ENCODE assay signal across 20 mouse cellular contexts in genomic region chr9:72464806-72465205, GRCm38 (mm10). TPM values are rescaled to one million over a fixed set of nuclear protein-coding genes. Genes with fewer than 3 reads are reported as not detected.
A peak's percentile ranks its signal among the peaks of the same experiment; 100 is the strongest.
DNase-seq lines count a peak whose midpoint lies in the region; ATAC-seq and TF ChIP-seq lines count a peak whose summit lies in the region.
"Had no signal": no experiment of that assay in that cellular context is flagged by ENCODE, and none has a peak within 500 bp of the region (broad histone marks: within the 10 kb centered on the region; RNA-seq: fewer than 3 reads in every experiment).

No protein-coding gene starts in this region.

- 93% methylated on average over 1 of the region's 1 CpGs for WGBS in midbrain, postnatal 0 days

- H3K4me2 ChIP-seq in midbrain, postnatal 0 days (ENCODE audit: low read depth, low read length, poor library complexity, severe bottlenecking) = no peak overlapping the region
- H3K4me2 ChIP-seq: embryonic facial prominence, embryonic 12.5 days; forebrain, embryonic 13.5 days; forebrain, embryonic 15.5 days had no signal

- peak; percentile 69 for DNase-seq in 416B (ENCODE audit: low read depth)
- DNase-seq in gastrocnemius, postnatal 10 days = no peak
- no peak for DNase-seq in midbrain, postnatal 0 days (ENCODE audit: low spot score)
- DNase-seq: adrenal gland, adult 8-10 months; adrenal gland, postnatal 14 days; adrenal gland, postnatal 36 days; B cell, adult 2 months; cerebellum, adult 11-12 months; cerebellum, adult 2 months; cerebellum, adult 9-10 months; cerebellum, postnatal 10 days; cerebellum, postnatal 25 days; forebrain, postnatal 0 days had no signal

- H3K4me3 ChIP-seq in C2C12 (ENCODE audit: insufficient read depth, poor library complexity, severe bottlenecking) = no peak overlapping the region
- H3K4me3 ChIP-seq in midbrain, postnatal 0 days (ENCODE audit: low read depth, low read length) = no peak overlapping the region
- H3K4me3 ChIP-seq: embryonic facial prominence, embryonic 10.5 days; embryonic facial prominence, embryonic 12.5 days; forebrain, embryonic 13.5 days; forebrain, embryonic 15.5 days had no signal

- no peak overlapping the region for H3K27ac ChIP-seq in midbrain, postnatal 0 days (ENCODE audit: low read depth, low read length)
- H3K27ac ChIP-seq: embryonic facial prominence, embryonic 10.5 days; embryonic facial prominence, embryonic 12.5 days; forebrain, embryonic 13.5 days; forebrain, embryonic 15.5 days had no signal

- no peaks in the 10 kb centered on the region for H3K79me2 ChIP-seq in C2C12 (ENCODE audit: control insufficient read depth, insufficient read depth)

- peak; percentile 24; the same call in 1 of the 2 replicates for ATAC-seq in granulocyte monocyte progenitor cell, adult 5-6 weeks (replicated peaks; ENCODE audit: poor library complexity, severe bottlenecking)
- no peak for ATAC-seq in midbrain, postnatal 0 days (ENCODE audit: low FRiP score)
- ATAC-seq: forebrain, embryonic 13.5 days; forebrain, embryonic 15.5 days; forebrain, postnatal 0 days; Patski had no signal

- no peaks in the 10 kb centered on the region for H3K9me3 ChIP-seq in midbrain, postnatal 0 days (ENCODE audit: low read length)
- H3K9me3 ChIP-seq: embryonic facial prominence, embryonic 10.5 days; embryonic facial prominence, embryonic 12.5 days; forebrain, embryonic 13.5 days; forebrain, embryonic 15.5 days had no signal

- no peak overlapping the region for H3K9ac ChIP-seq in midbrain, postnatal 0 days (replicated peaks; ENCODE audit: low read length, poor library complexity, severe bottlenecking)
- H3K9ac ChIP-seq: embryonic facial prominence, embryonic 12.5 days; forebrain, embryonic 13.5 days; forebrain, embryonic 15.5 days; forebrain, postnatal 0 days had no signal

- peaks cover 13% of the 10 kb centered on the region for H3K36me3 ChIP-seq in C2C12 (ENCODE audit: control insufficient read depth, insufficient read depth)
- peaks cover 7% of the 10 kb centered on the region; the same call in 1 of the 2 replicates for H3K36me3 ChIP-seq in midbrain, postnatal 0 days (ENCODE audit: insufficient read depth, low read length)

- TF ChIP-seq CTCF in C2C12 (IDR thresholded peaks at IDR 0.05; ENCODE audit: control insufficient read depth, insufficient read depth, insufficient read length) = no peak
- no peak for TF ChIP-seq CTCF in midbrain, postnatal 0 days (IDR thresholded peaks at IDR 0.05)

- no peak overlapping the region for H3ac ChIP-seq in C2C12 (ENCODE audit: control insufficient read depth, insufficient read length, low read depth)

- H3K79me3 ChIP-seq in C2C12 (ENCODE audit: low read depth) = no peaks in the 10 kb centered on the region

- no peaks in the 10 kb centered on the region for H3K27me3 ChIP-seq in C2C12 (ENCODE audit: control insufficient read depth, insufficient read depth, insufficient read length)
- no peaks in the 10 kb centered on the region for H3K27me3 ChIP-seq in midbrain, postnatal 0 days (ENCODE audit: insufficient read depth, low read length)
- H3K27me3 ChIP-seq: embryonic facial prominence, embryonic 12.5 days; forebrain, embryonic 13.5 days; forebrain, embryonic 15.5 days; Patski had no signal

- no peaks in the 10 kb centered on the region for H3K4me1 ChIP-seq in midbrain, postnatal 0 days (ENCODE audit: insufficient read depth, low read length)
- H3K4me1 ChIP-seq: embryonic facial prominence, embryonic 10.5 days; embryonic facial prominence, embryonic 12.5 days; forebrain, embryonic 13.5 days; forebrain, embryonic 15.5 days had no signal

TF ChIP-seq in C2C12, 6 proteins besides CTCF, POLR2A, EP300 and RAD21:
- TF ChIP-seq CEBPB (IDR thresholded peaks at IDR 0.05; ENCODE audit: low read depth) = peak; percentile 68
- TF ChIP-seq FOSL1 (IDR thresholded peaks at IDR 0.05; ENCODE audit: insufficient read depth, low read length, poor library complexity, severe bottlenecking) = no peak

RNA-seq across cellular contexts. Expression of gene Mns1, which starts 27.0 kb away (rescaled TPM):
- 2.5 TPM for polyA plus RNA-seq in C2C12 (2012; fragmentation: generic; extraction: Trizol)
- total RNA-seq in granulocyte monocyte progenitor cell, adult 5-6 weeks (2014; fragmentation: Nextera tagmentation) = 22.2 and 32.6 TPM in 2 replicates
- total RNA-seq in granulocyte monocyte progenitor cell, adult 5-6 weeks (2017) = 54.5 and 87.7 TPM in 2 replicates
- total RNA-seq in gastrocnemius, postnatal 10 days (2021) = 1 to 10 TPM; 1.1 to 1.7 TPM
- 1.1 and 3.1 TPM in 2 replicates for total RNA-seq in midbrain, postnatal 0 days (2014; rRNA removed)
- 2.6 and 3.1 TPM in 2 replicates for polyA plus RNA-seq in midbrain, postnatal 0 days (2015; fragmentation: Nextera tagmentation; extraction: Ambion mirVana)

RNA-seq across cellular contexts. Expression of gene Tex9, which starts 27.2 kb away (rescaled TPM):
- 4.6 TPM for polyA plus RNA-seq in C2C12 (2012; fragmentation: generic; extraction: Trizol)
- total RNA-seq in granulocyte monocyte progenitor cell, adult 5-6 weeks (2014; fragmentation: Nextera tagmentation) = 14.3 and 18.2 TPM in 2 replicates
- 25.5 and 25.7 TPM in 2 replicates for total RNA-seq in granulocyte monocyte progenitor cell, adult 5-6 weeks (2017)
- 1 to 10 TPM; 2.4 to 3.2 TPM for total RNA-seq in gastrocnemius, postnatal 10 days (2021)
- 21.1 and 25.4 TPM in 2 replicates for total RNA-seq in midbrain, postnatal 0 days (2014; rRNA removed)
- 35.9 and 44.0 TPM in 2 replicates for polyA plus RNA-seq in midbrain, postnatal 0 days (2015; fragmentation: Nextera tagmentation; extraction: Ambion mirVana)
